Mouse (Mus musculus) kidney, embryonic 15.5 days (tissue): ENCODE results near the gene Triobp. TPM values are rescaled to one million over a fixed set of nuclear protein-coding genes. Genes with fewer than 3 reads are reported as not detected.

Source experiments
- ATAC-seq: fragments of 200-750 bp; cut with Nextera tagmentation; replicated peaks from 2 replicates; pipeline ENCODE4 v1.8.0; 2017; ENCODE audit warnings: moderate TSS enrichment; ENCODE audit not compliant: low FRiP score
- H3K27ac ChIP-seq: fragments of 300-500 bp; sonication (generic); 2 replicates; pipeline ENCODE4 v1.5.1; 2015; ENCODE audit warnings: mild to moderate bottlenecking, inconsistent platforms
- H3K27me3 ChIP-seq: fragments of 300-500 bp; sonication (generic); 2 replicates; pipeline ENCODE4 v1.6.1; 2015; ENCODE audit warnings: inconsistent platforms
- H3K36me3 ChIP-seq: fragments of 300-500 bp; sonication (generic); 2 replicates; pipeline ENCODE4 v1.6.1; 2015; ENCODE audit warnings: inconsistent platforms
- H3K4me1 ChIP-seq: fragments of 300-500 bp; sonication (generic); 2 replicates; pipeline ENCODE4 v1.6.1; 2015; ENCODE audit warnings: inconsistent platforms
- H3K4me2 ChIP-seq: fragments of 300-500 bp; sonication (generic); 2 replicates; pipeline ENCODE4 v1.6.1; 2015; ENCODE audit warnings: moderate library complexity, mild to moderate bottlenecking, inconsistent platforms
- H3K4me3 ChIP-seq: fragments of 300-500 bp; sonication (generic); replicated peaks from 2 replicates; pipeline ENCODE4 v1.5.1; 2015; ENCODE audit warnings: mild to moderate bottlenecking, inconsistent platforms
- H3K9ac ChIP-seq: fragments of 300-500 bp; sonication (generic); 2 replicates; pipeline ENCODE4 v1.6.1; 2015; ENCODE audit warnings: mild to moderate bottlenecking, inconsistent platforms
- H3K9me3 ChIP-seq: fragments of 300-500 bp; sonication (generic); replicated peaks from 2 replicates; pipeline ENCODE4 v1.6.1; 2016; ENCODE audit warnings: inconsistent platforms
- WGBS: fragments of 180-500 bp; shearing (Covaris S2); methylation state at CpG from one replicate; pipeline ENCODE4 v1.1.7; 2015; ENCODE audit warnings: mixed read lengths; 5-methylcytosine and 5-hydroxymethylcytosine counted together
- polyA plus RNA-seq: library from polyadenylated mRNA; unstranded; fragments of >200 nt; fragmentation: Nextera tagmentation; extraction: Ambion mirVana; gene quantifications from 2 replicates; pipeline ENCODE4 v1.2.1, GENCODE M21; 2015

Gene Triobp
- polyA plus RNA-seq, 1 experiment from 2014 or later, result 66.6 TPM

DNA sequence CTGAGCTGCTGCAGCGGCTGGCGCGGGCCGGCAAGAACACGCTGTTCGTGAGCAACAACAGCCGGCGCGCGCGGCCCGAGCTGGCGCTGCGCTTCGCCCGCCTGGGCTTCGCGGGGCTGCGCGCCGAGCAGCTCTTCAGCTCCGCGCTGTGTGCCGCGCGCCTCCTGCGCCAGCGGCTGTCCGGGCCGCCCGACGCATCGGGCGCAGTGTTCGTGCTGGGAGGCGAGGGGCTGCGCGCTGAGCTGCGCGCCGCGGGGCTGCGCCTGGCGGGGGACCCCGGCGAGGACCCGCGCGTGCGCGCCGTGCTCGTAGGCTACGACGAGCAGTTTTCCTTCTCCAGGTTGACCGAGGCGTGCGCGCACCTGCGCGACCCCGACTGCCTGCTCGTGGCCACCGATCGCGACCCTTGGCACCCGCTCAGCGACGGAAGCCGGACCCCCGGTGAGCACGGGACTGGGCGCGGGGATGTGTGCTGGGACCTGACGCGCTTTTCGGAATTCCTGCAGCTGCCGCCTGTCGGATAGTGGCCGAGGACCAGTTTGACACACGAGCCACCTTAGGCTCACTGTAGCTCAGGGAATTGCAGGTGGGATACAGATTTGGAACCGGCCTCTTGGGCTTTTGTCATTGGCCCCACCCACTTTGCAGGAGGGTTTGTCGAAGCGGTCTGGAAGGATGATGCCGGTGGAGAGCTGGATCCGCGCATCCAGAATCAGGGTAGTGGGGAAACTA, 33.3 kb upstream of the Triobp start:
- under 1% methylated on average over 87 of the region's 87 CpGs for WGBS
- ATAC-seq, result peak; percentile 70
- peak overlapping the region; percentile 92 for H3K27ac ChIP-seq

DNA sequence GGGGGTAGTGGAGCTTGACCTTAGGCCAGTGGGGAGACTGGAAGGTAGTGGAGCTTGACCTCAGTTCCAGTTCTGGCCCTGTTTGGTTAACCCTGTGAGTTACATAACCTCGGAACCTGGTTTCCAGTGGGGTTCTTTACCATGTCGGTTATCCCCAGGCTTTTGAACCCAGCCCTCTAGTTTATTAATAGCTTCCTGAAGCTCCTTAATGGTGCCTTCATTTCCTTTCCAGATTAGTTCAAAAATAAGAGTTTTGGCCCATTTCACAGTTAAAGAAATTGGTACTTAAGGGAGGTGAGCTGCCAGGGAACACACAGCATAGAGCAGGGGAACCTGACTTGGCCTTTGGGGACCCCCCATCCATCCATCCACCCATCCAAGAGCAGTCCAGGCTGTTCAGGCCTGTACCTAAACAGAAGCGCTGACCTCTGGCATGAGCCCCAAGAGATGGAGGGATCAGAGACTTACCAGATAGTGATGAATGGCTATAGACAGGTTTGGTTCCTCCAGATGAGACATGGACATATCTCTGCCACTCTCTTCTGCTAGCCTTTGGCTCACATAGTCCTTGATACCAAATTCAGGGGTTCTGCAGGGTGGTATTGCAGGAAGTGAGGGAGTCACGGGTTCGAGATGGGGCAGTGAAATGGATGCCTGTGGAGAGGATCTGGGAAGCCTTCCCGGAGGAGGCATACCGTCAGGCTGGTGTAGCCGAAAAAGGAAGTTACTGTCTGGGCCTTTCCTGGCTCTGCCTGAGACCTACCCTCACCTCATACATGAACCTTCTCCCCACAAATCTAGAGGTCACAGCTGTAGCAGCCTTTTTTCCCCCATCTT, 32.5 kb upstream of the Triobp start:
- Histone ChIP-seq H3K4me1 (peaks cover 46% of the 10 kb centered on the region), H3K4me2 (peak overlapping the region; percentile 100), H3K9ac (peak overlapping the region; percentile 82), H3K9me3 (no peaks in the 10 kb centered on the region), H3K27ac (no peak overlapping the region), H3K4me3 (peak overlapping the region; percentile 78), H3K36me3 (peaks cover 49% of the 10 kb centered on the region), H3K27me3 (no peaks in the 10 kb centered on the region)
- 46% methylated on average over 8 of the region's 8 CpGs for WGBS
- ATAC-seq, result no peak

More for the DNA sequence above, 33.3 kb upstream of the Triobp start:
- Histone ChIP-seq H3K36me3 (peaks cover 51% of the 10 kb centered on the region), H3K27me3 (no peaks in the 10 kb centered on the region), H3K4me1 (peaks cover 46% of the 10 kb centered on the region), H3K9ac (peak overlapping the region; percentile 82), H3K4me2 (peak overlapping the region; percentile 100), H3K4me3 (peak overlapping the region; percentile 78), H3K9me3 (no peaks in the 10 kb centered on the region)

DNA sequence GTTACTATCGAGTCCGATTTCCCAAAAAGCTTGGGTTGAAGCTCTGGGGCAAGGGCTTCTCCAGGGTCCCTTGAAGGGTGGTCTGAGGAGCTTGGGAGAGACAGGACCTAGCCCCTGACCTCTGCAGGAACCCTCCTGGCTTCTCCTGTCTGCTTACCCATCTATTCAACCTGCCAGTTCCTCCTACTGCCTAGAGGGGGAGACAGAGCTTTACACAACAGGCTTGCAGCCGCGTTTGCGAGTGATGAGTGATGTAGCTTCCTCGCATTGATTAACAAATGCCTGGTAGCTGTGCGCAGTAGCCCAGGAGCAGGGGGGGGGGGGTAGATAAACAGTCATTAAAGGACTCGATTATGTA, 31.9 kb upstream of the Triobp start:
- Histone ChIP-seq H3K9ac (peak overlapping the region; percentile 15; the same call in 1 of the 2 replicates), H3K9me3 (no peaks in the 10 kb centered on the region), H3K27ac (no peak overlapping the region), H3K4me2 (peak overlapping the region; percentile 100), H3K4me3 (peak overlapping the region; percentile 78), H3K36me3 (peaks cover 43% of the 10 kb centered on the region), H3K27me3 (no peaks in the 10 kb centered on the region), H3K4me1 (peaks cover 46% of the 10 kb centered on the region)
- 5% methylated on average over 8 of the region's 8 CpGs for WGBS
- no peak for ATAC-seq

DNA sequence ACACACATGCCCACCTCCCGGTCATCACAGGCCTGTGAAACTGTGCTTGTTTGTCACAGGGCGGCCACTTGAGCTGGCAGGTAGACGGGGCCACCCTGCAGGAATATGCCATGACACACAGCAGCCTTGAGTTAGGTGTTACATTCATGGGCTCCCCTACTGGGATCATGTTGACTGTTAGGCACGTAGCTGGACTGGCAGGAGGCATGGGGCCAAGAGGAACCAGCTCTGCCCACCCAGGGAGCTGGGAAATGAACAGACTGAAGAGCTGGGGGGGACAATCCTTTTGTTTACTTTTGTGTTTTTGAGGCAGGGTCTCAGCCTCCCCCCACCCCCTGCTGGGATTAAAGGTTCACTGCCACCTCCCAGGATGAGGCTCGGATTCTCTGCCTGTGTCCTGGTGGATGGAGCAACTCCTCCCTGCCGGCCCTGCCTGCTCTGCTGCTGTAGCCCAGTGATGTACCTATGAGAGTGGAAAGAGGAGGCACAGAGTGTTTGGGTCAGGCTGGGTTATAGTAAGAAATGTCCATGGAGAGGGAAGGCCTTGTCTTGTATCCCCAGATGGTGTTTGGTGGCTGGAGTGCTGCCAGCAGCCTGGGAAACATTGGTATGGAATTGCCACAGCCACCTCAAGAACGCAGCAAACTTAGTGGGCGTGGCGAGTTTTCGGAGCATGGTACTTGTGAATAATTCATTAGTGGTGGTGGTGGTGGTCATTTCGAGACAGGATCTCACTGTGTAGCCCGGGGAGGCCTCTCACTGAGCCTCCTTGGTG, 31.3 kb upstream of the Triobp start:
- Histone ChIP-seq H3K9ac (peak overlapping the region; percentile 15; the same call in 1 of the 2 replicates), H3K36me3 (peaks cover 37% of the 10 kb centered on the region), H3K27me3 (no peaks in the 10 kb centered on the region), H3K4me1 (peaks cover 46% of the 10 kb centered on the region), H3K4me3 (peak overlapping the region; percentile 78), H3K27ac (no peak overlapping the region), H3K9me3 (no peaks in the 10 kb centered on the region), H3K4me2 (peak overlapping the region; percentile 100)
- ATAC-seq, result no peak
- WGBS, result 57% methylated on average over 12 of the region's 12 CpGs

DNA sequence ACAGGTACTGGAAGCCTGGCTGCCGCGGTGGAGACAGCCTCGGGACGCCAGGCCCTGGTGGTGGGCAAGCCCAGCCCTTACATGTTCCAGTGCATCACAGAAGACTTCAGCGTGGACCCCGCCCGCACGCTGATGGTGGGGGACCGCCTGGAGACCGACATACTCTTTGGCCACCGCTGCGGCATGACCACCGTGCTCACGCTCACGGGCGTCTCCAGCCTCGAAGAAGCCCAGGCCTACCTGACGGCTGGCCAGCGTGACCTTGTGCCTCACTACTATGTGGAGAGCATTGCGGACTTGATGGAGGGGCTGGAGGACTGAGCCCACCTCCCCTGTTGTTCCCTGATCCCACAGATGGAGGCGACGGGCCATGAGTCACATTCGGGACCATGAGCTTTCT, 29.4 kb upstream of the Triobp start:
- no peak overlapping the region for H3K4me2 ChIP-seq
- H3K4me3 ChIP-seq, result no peak overlapping the region
- peaks cover 44% of the 10 kb centered on the region for H3K4me1 ChIP-seq
- no peaks in the 10 kb centered on the region for H3K27me3 ChIP-seq
- 85% methylated on average over 23 of the region's 23 CpGs for WGBS
- peaks cover 26% of the 10 kb centered on the region for H3K36me3 ChIP-seq
- ATAC-seq, result no peak
- no peak overlapping the region for H3K9ac ChIP-seq
- no peaks in the 10 kb centered on the region for H3K9me3 ChIP-seq
- no peak overlapping the region for H3K27ac ChIP-seq

DNA sequence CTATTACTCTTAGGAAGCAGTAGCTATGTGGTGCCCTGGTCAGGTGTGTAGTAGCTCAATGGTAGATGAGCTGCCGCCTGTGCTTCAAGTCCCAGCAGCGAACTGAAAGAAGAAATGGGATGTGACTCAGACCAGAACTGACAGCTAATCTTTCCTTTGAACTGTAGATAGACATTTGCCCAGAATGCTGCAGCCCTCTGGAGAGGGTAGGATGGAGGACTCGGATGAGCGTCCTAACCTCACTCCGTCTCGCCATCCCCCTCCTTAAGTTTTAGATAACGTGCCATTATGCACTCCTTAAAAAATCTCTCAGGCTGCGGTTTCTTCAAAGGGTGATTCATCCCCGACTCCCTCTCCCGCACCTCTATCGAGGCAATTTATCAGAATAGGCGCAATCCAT, 27.6 kb upstream of the Triobp start:
- H3K9me3 ChIP-seq, result no peaks in the 10 kb centered on the region
- peaks cover 26% of the 10 kb centered on the region for H3K36me3 ChIP-seq
- H3K27ac ChIP-seq, result 0 out of 2 replicates have a peak overlapping the region, but pooled peaks have one; percentile 3
- peaks cover 31% of the 10 kb centered on the region for H3K4me1 ChIP-seq
- no peak overlapping the region for H3K4me3 ChIP-seq
- no peaks in the 10 kb centered on the region for H3K27me3 ChIP-seq
- ATAC-seq, result no peak
- H3K4me2 ChIP-seq, result no peak overlapping the region
- 65% methylated on average over 12 of the region's 12 CpGs for WGBS
- H3K9ac ChIP-seq, result no peak overlapping the region

DNA sequence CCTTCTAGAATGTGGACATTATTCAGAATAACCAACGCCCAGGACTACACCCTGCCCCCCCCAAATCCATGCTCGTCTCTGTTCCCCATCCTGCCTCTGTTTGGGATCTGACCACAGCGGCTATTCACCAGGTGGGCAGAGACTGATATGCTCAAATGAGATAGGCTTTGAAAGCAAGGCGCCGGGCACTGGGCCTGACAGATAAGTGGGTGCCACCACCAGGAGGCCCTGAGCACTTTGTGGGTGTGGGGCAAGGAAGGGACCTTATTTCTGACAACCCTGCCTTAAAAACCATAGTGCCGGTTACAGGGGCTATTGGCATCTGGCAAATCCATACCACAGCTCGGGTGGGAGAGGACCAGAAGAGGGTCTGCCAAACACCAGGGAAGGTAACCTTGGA, 24.8 kb upstream of the Triobp start:
- H3K4me1 ChIP-seq, result peaks cover 36% of the 10 kb centered on the region

DNA sequence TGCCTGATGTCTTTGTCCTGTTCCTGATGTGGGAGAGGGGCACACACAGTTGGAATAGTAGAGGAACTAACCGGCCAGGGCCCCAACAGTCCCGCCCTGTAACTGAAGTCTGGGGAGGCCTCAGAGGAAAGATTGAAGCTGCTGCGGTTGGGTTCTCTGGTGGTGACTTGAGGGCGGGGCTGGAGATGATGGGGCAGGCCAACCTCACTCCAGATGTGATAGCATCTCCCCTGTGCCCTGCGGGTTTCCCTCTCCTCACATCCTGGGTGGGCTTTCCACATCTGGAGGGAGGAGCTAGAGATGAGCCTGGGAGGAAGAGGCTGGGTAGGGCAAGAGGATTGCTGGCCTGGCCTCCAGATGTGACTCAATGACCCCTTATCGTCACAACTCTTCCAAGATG, 23.9 kb upstream of the Triobp start:
- H3K9ac ChIP-seq, result no peak overlapping the region
- no peaks in the 10 kb centered on the region for H3K9me3 ChIP-seq
- H3K36me3 ChIP-seq, result peaks cover 10% of the 10 kb centered on the region
- 67% methylated on average over 6 of the region's 6 CpGs for WGBS
- no peaks in the 10 kb centered on the region for H3K27me3 ChIP-seq
- no peak for ATAC-seq
- H3K4me1 ChIP-seq, result peaks cover 38% of the 10 kb centered on the region
- H3K4me3 ChIP-seq, result no peak overlapping the region
- H3K4me2 ChIP-seq, result no peak overlapping the region
- no peak overlapping the region for H3K27ac ChIP-seq

More for the DNA sequence above, 24.8 kb upstream of the Triobp start:
- ATAC-seq, result no peak
- WGBS, result 87% methylated on average over 7 of the region's 7 CpGs
- no peak overlapping the region for H3K4me3 ChIP-seq
- no peak overlapping the region for H3K9ac ChIP-seq
- H3K36me3 ChIP-seq, result peaks cover 17% of the 10 kb centered on the region
- H3K9me3 ChIP-seq, result no peaks in the 10 kb centered on the region
- H3K27ac ChIP-seq, result no peak overlapping the region
- no peaks in the 10 kb centered on the region for H3K27me3 ChIP-seq
- H3K4me2 ChIP-seq, result no peak overlapping the region

DNA sequence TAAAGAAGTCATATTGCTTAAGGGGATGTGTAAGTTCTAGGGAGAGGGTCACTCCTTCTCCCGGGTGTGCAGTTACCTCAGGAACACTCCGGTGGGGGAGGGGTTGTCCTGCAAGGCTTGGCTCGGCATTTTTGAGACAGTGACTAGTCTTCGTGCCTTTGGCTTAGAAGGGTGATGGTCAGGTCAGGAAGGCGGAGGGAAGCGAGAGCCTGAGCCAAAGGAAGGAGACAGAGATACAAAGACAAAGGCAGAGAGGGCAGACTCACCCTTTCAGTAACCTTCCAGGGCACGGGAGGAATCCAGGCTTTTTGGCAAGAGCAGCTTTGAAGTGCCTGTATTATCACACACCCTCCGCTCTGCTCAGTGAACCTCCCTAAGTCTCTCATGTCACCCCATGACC, 22.4 kb upstream of the Triobp start:
- Histone ChIP-seq H3K9me3 (no peaks in the 10 kb centered on the region), H3K27me3 (no peaks in the 10 kb centered on the region), H3K36me3 (peaks cover 11% of the 10 kb centered on the region), H3K9ac (no peak overlapping the region), H3K4me2 (no peak overlapping the region), H3K4me1 (peaks cover 39% of the 10 kb centered on the region), H3K4me3 (no peak overlapping the region), H3K27ac (peak overlapping the region; percentile 95)
- WGBS, result 30% methylated on average over 8 of the region's 8 CpGs
- no peak for ATAC-seq

DNA sequence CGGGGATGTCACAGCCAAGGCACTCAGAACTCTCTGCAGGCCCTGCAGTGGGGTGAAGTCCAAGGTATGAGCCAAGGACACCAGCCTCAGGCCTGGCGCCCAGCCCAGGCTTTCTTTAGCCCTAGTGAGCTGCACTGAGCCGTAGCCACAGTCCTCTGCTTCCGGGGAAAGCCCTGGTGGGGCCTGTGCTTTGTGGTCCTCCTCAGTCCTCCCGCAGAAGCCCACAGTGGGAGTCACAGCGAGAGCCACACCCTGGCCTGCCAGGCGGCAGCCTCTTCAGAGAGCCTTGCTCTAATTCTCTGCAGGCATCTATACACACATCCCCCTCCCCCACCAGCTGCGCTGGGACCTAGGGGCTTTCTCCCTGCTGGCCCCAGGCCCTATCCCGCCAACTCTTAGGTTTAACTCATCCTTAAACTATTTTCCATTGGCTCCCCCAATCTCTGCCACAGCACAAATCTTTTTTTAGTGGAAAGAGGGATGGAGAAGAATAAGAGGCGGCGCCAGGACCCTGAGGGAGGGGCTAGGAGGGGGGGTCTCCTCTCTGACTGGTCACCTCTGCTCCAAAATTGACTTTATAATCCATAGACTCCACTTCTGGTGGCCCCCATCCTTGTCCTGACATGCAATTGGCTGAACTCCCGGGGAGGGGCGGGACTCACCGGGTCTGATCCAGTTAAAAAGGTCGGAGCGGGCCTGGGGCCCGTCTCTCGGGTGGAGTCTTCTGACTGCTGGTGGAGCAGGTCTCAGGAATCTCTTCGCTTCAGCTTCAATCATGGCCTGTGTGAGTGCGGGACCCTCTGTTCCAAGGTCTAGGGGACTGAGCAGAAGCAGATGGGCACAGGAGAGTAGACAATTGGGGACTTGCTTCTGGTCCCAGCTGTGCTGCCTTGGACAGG, 21.3 kb upstream of the Triobp start, which contains the start of gene Lgals1:
Gene Lgals1 (plus strand): TSS at position 705 of the 899 bp plus-strand sequence.
- peak within 1 kb of the TSS; percentile 43 for H3K9ac ChIP-seq
- H3K36me3 ChIP-seq, result peaks cover 14% of the 10 kb centered on the region
- WGBS, result 8% methylated on average over 20 of the region's 20 CpGs
- H3K9me3 ChIP-seq, result no peaks in the 10 kb centered on the region
- H3K4me3 ChIP-seq, result peak within 1 kb of the TSS; percentile 45
- H3K4me2 ChIP-seq, result peak within 1 kb of the TSS; percentile 78
- peaks cover 39% of the 10 kb centered on the region for H3K4me1 ChIP-seq
- H3K27ac ChIP-seq, result peak within 1 kb of the TSS; percentile 95
- ATAC-seq, result peak; percentile 86
- H3K27me3 ChIP-seq, result no peaks in the 10 kb centered on the region
